Mouse (Mus musculus) layer of hippocampus, adult 9-11 months (tissue): ENCODE data around the gene Ints7.

ENCODE experiments used
- DNase-seq: peaks from one replicate; pipeline ENCODE4 v3.0.0; 2022

The Ints7 gene

DNA sequence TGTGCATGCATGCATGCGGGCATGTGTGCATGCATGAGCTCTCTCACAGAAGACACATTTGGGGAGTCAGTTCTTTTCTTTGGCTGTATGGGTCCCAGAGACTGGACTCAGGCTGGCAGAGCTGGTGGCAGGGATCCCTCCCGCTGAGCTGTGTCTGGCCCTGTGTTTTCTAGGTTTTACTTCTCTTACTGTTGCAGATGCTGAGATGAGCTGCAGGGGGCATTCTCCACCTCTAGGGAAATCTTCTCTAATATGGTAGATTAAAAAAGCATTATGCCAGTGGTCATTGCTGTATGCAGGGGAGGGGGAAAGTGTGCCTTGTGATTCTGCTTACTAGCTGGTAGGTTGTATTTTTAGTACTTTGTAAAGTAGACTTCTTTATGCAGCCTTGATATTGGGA, 10.3 kb downstream of the Ints7 start:
- no peak for DNase-seq

DNA sequence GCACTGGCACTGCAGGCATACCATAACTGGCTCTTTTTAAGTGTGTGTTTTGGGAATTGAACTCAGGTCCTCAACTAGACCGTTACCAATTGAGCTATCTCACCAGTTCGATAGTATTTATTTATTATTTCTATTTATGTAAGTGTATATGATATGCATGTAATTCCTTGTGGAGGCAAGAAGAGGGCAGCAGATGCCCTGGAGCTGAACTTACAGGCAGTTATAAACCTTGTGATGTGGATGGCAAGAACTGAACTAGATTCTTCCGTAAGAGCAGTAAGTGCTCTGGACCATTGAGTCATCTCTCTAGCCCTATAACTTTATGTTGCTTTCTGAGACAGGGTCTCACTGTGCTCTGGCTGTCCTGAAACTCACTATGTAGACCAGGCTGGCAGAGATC, 11.6 kb downstream of the Ints7 start:
- DNase-seq = no peak

DNA sequence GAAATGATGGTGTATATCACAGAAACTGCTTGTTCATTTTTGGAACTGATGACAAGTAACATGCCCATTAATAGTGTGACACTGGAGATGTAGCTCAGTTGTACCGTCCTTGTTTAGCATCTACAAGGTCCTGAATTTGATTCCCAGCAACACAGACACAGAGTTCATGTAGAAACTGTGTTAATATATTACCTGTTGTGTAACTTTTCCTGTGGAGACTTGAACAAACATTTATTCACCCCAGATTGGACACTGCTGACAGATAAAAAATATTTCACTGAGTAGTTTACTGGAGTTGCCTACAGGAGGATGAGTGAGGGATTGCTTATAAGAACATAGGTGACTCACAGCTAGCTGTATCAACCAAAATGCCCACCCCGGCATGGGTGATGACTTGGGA, 13.3 kb downstream of the Ints7 start:
- no peak for DNase-seq

DNA sequence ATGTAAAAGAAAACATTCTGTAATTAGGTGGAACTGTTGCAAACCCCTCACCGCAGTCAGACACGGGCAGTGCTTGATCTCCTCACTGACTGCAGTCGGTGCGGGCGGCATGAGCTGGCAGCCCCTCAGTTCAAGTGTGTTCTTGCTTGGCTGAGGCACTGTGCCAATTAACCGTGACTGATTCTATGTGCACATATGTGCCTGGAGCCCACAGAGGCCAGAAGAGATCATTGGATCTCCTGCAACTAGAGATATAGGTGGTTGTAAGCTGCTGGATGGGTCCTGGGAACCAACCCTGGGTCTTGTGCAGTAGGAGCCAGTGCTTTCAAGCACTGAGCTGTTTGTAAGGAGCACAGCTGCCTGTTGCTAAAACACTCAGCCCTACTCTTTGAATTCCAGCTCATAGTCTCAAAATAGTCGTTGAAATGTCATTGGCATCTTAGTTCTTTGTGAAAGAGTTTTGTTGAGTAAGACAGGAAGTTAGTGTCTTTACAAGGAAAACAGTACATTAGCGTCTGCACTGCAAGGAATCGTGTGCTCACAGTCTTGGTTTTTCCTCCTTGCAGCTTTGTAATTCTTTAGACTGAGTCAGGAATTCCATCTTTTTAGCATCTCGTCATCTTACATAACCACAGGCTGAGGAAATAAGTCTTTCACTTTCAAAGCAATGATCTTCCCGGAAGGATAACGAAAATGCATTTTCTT, 16.7 kb downstream of the Ints7 start:
- no peak for DNase-seq

DNA sequence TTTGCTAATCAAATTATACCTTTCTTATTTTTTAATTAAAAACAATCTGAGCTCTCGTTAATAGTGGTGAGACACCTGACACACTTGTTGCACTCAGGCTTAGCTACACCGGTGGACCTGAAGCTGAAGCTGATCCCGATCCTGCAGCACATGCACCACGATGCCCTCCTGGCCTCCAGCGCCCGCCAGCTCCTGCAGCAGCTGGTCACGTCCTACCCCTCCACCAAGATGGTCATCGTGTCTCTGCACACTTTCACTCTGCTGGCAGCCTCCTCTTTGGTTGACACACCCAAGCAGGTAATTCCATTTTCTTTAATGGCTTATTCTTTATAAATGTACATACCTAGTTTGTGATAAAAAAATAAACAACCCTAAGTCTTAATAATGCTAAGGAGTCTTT, 20.6 kb downstream of the Ints7 start:
- no peak for DNase-seq

DNA sequence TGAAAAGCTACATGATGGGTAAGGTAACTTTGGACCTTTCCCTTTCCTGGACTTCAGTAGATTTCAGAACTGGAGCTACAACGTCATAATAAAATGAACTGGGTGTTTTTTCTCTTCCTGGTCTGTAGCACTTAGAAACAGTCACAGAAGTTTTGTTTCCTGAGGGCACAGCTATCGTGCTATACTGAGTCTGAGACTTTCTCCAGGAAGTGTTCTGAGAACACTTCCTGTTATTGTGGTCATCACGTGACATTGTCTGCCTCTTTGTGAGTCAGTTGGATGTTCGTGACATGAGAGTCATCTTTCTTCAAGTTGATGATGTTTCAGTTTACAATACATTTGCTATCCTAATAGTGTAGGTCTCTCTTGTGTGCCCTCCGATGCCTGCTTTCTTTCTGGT, 23.8 kb downstream of the Ints7 start:
- no peak for DNase-seq

DNA sequence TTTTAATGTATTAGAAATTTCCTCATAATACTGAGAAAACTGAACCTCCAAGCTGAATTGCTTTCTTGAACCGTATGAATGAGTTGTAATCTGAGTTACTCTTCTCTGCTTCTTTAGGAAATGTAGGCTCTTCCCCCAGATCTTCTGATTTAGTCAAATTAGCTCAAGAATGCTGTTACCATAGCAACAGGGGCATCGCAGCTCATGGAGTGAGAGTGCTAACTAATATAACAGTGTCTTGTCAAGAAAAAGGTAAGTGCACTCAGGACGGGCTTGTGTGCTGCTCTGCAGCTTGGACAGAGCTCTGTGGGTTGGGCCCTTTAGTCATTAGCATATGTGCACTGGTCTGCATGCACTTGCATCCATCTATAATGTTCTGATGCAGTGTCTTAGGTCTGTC, 29.3 kb downstream of the Ints7 start:
- no peak for DNase-seq

DNA sequence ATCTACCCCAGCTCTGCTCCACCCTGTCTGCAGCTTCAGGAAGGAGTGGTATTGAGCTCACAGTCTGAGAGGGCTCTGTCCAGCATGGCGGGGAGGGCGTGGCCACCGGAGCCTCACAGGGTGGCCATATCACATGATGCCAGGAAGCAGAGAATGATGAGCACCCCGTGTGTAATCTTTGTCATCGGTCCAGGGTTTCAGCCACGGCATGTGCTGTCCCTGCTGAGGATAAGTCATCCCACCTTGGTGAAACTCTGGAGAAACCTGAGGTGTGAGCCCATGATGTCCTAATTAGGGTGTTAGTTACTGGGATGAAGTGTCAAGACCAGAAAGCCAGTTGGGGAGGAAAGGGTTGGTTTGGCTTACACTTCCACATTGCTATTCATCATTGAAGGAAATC, 33.6 kb downstream of the Ints7 start:
- no peak for DNase-seq

DNA sequence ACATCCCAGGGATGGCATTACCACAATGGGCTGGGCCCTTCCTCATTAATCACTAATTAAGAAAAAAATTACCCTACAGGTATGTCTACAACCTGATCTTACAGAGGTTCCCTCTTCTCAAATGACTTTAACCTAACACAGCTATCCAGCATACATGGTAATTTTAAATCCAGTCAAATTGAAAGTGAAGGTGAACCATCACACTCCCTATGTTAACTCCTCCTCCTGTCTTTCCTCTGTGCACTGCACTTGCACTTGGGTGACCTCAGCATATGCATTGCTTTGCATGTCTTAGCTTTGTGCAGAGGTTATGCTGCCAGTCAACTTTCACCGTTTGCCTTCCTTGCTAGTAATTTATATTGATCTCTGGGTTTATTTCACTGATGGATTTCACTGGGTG, 34.1 kb downstream of the Ints7 start:
- DNase-seq = no peak

DNA sequence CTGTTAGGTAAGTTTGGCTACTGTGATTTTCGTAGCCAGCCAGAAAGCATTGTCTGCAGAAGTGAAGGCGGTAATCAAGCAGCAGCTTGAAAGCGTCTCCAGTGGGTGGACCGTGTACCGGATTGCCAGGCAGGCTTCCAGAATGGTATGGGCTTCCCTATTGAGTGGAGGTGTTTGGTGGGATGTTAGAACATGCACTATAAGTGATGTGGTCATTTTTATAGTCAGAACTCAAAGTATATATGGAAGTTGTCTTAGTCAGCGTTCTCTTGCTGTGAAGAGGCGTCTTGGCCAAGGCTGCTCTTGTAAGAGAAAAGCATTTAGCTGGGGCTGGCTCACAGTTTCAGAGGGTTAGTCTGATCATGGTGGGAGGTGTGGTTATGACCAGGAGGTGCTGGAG, 34.9 kb downstream of the Ints7 start:
- peak; percentile 31 for DNase-seq

DNA sequence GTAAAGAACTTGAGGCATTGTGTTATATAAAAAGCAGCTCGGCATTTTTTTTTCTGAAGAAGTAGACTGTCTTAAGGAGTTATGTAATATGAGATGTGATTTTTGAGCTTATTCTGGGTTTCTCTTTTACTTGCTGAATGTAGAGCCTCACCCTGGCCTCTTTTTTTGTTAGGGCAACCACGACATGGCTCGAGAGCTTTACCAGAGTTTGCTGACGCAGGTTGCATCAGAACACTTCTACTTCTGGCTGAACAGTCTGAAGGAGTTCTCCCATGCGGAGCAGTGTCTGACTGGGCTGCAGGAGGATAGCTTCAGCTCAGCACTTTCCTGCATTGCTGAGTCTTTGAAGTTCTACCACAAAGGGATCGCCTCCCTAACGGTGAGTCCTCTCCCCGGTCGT, 36.2 kb downstream of the Ints7 start:
- no peak for DNase-seq

DNA sequence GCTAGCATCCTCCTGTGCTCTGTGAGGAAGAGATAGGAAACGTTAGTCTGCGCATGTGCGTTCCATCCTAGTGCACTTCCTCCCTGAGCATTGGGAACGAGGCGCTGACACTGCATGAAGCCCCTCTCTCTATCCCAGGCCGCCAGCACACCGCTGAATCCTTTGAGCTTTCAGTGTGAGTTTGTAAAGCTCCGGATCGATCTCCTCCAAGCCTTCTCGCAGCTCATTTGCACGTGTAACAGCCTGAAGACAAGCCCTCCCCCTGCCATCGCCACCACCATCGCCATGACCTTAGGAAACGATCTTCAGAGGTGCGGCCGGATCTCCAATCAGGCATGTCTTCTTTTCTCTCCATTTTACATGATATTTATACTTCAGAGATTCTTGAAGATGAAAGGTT, 37.4 kb downstream of the Ints7 start:
- no peak for DNase-seq

DNA sequence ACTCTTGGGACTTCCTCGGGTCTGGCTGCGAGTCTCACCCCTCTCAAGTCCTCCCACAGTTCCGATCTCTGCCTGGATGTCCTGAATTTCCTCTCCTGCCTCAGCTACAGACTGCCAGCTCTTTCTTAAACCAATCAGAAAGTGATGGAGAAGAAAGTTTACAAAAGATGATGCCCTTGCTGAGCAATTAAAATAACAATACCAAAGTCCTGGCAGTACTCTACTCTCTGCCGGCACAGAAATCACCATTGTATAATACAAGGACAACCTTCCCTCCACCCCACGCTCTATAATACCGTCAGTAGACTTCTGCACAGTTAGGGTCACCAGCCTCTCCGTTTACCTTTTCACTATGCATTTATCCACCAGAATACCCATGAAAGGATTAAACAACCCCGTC, 40.8 kb downstream of the Ints7 start:
- no peak for DNase-seq

DNA sequence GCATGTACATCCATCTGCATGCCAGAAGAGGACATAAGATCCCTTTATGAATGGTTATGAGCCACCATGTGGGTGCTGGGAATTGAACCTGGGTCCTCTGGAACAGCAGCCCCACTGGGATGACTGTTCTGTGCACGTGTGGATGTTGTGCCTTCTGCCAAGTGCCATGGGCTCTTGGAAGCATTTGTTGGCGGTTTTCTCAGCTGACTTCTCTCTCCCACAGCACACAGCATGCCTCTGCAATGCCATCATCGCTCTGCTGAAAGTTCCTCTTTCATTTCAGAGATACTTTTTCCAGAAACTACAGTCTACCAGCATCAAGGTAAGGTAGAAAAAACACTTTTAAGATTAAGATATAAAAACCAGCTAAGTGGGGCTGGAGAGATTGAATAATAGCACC, 42.2 kb downstream of the Ints7 start:
- DNase-seq = no peak

DNA sequence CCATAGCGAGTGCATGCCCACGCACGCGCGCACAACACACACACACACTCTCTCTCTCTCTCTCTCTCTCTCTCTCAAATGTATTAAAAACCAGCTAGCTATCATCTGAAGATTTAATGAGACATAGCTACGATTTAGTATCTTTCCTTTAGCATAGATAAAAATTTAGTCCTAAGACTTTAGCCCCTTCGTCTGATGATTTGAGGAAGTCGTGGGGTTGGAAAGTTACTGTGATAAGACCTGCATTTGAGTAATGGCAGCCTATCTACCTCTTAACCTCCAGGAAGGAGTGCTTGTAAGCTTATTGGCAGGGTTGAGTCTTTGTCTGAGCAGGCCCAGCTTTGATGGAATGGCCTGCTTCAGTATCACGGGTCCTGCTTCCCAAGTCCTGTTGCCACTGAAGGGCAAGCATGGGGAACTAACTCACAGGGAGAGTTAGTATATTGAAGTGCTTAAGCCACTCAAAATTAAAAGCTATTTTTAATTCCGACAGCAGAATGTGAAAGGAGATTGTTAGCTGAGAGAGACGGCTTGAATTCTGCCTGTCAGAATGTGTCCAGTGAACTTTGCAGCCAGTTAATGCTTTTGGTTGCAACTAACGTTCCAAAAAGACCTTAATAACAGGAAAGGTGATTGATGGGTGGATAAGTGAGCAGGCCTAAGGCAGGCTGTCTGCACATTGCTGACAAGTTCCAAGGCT, 42.8 kb downstream of the Ints7 start:
- DNase-seq = no peak

DNA sequence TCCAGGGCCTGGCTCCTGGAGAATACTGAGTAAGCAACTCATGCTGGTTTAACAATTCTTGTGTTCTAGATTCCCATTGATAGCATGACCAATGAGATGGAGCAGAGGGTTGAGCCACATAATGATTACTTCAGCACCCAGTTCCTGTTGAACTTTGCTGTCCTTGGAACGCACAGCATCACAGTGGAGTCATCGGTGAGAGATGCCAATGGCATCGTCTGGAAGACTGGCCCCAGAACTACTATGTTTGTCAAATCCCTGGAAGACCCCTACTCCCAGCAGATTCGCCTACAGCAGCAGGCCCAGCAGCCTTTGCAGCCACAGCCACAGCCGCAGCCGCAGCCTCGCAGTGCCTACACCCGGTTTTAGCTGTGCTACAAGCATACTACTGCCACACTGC, 45.7 kb downstream of the Ints7 start:
- DNase-seq = no peak

DNA sequence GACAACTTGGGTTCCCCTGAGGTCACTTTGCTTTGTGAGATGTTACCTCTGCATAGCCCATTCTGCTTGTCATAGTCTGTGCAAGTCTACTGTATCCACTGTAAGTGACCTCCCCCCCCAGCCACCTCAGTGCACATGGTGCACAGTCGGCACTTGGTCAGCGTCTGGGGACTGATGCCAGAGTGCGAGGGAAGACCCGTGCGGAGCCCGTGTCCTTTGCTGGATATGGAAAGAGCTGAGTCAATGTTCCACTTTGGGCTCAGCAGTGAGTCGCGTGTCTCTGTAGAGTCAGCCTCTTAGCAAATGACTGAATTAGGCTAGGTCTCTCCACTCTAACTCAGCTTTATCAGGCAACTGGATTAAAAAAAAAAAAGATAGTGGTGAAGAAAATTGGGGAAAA, 47.4 kb downstream of the Ints7 start:
- peak; percentile 31 for DNase-seq

DNA sequence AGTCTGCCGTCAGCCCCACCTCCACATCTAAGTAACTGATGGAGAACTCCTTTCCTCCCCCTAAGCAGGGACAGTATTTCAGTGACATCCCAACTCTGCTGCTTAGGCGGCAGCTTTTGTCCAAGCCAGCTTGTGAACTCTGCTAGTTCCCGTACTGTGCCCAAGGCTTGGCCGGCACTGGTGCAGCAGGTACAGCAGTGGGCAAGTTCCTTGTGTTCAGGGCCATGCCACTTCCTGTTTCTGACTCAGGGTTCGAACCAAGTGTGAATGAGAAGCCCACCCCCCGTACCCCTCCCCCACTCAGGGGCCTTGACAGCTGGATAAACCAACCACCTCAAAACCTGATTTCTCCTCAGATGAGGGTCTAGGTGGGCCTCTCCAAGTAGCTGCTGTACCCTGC, 49.1 kb downstream of the Ints7 start:
- DNase-seq = no peak

DNA sequence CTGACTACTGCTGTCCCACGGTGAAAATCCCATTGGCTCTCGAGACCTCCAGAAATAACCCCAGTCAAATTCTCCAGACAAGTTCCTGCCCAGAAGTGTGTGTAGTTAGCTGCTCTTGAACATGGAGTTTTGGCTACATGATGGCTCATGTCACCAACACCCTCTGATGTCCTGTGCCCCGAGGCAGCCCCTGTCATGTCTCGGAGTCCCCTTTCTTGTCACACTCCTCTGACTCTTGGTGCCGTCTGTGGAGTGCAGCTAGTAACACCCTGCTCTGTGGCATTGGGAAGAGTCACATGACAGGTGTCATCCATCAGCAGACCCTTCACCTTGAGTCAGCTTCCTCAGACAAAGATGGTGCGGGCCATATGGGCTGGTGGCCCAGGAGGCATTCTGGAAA, 49.6 kb downstream of the Ints7 start:
- no peak for DNase-seq

DNA sequence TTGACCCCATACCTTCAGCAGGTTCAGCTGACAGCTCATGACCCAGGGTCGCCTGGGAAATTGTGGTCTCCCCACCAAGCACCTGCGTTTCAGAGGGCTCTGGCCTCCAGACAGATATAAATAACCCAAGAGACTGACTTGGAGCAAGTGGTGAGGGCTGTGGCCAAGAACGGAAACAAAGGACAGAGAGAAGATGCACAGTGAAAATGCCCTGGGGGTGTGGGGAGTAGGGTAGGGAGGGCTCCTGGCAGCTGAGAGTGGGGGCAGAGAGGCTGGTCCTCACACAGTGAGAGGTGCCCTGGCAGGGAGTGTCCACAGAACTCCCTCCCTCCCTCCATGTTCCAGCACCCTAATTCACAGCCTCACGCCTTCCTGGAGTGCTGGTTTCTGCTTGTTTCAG, 50.2 kb downstream of the Ints7 start:
- DNase-seq = no peak

DNA sequence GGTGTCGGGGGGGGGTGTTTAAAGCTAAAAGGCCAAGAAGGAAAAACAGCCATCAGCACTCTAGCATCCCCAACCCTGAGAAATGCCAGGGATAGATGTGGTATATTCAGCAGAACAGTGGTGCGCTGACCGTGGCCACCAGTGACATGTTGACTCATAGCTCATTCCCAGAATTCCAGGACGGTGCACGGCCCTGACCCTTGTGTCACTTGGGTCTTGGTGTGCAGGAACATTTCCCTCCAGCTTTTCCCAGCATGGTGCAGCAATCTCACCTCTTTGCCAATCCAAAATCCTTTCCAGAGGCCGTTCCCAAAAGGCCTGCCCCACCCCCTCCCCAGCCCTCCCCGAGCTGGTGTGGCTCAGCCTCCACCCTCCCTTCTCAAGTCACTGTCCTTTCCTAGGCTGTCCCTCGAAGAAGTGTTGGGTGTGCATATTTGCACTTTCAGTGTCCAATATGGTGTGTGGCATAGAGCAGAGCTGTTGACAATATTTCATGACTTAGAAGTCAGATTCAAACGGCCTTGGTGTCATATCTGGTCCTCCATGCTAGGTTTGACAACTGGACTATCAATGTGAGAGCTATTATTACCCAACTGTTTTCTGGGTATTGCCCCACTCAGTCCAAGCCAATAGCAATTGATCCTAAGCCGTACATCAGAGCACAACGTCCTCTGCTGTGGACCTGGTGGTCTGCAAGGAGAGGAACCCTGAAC, 53.2 kb downstream of the Ints7 start:
- no peak for DNase-seq

DNA sequence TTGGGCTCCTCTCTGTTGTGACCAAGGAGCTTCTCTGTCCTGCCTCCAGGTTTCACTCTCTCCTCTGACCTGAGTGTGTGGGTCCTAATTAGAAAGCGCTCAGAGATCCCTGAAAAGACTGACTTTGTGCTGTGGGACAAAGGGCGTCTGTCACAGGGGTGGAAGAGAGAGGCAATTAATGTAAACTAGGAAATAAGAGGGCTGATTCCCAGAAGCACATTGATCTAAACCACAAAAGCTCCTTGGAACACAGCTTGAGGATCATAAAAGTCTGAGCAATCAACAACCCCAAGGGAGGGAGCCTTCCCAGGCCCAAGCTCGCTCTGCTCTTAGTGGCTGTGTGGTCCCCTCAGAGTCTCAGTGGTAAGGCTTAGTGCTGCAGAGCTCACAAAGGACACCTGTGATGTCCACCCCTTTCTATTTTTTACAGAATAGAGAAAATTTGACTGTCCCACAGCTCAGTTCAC, 53.8 kb downstream of the Ints7 start:
- DNase-seq = no peak

DNA sequence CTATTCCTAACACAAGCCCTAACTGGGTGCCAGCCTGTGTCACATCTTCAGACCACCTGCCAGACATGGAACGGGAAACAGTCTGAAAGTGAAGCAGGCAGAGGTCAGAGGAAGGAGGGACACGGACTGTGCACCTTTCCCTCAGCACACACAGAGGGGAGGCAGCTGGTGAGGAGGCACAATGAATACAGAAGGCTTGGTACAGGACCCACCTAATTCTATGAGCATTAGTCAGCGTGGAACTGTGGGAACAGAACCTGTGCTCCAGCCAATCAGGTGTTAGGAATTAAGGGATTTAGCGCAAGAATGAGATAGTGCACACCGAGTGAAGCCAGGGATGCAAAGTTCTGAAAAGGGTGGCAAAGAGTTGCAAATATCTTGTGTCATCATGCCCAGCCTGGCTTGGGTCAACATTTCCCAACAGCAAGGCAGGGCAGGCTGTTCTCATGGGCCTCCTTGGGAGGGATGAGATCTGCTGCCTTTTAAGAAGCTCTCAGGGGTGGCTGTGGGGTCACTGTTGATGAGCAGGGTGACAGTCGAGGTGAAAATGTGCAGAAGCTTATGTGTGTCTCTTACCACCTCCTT, 57.2 kb downstream of the Ints7 start:
- no peak for DNase-seq

DNA sequence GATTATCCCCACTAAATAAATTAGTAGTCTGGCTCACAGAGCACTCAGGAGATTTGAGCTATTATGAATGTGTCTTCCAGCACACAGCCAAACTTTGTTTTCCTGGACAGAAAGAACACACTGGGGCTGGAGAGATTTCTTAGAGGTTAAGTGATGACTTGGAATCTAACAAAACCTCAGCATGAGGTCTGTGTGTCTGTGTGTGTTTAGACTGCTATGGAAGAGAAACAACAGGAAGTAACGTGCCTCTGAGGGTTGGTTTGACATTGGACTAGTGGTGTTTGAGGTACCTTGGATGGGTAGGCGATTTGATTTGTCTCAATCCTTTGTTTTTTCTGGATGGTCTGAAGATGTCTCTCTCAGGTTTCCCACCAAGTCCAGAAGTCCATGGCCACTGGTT, 58.7 kb downstream of the Ints7 start:
- DNase-seq = no peak
